Mouse (Mus musculus) heart, adult 2 months (tissue): Measurements from ENCODE around the gene Ndufs1. TPM values are rescaled to one million over a fixed set of nuclear protein-coding genes. Genes with fewer than 3 reads are reported as not detected.

Experiments
- DNase-seq, 2 experiments: peaks; one replicate each; pipeline ENCODE4 v3.0.0; 2021
- H3K27ac ChIP-seq: fragments of 200-600 bp; 2 replicates; pipeline ENCODE4 v1.8.1; 2022
- H3K27me3 ChIP-seq: fragments of 200-500 bp; 2 replicates; pipeline ENCODE4 v1.6.1; 2012; ENCODE audit warnings: mild to moderate bottlenecking, low read length, inconsistent platforms, mixed read lengths; ENCODE audit not compliant: control insufficient read depth, insufficient read depth
- H3K36me3 ChIP-seq: fragments of 200-500 bp; 2 replicates; pipeline ENCODE4 v1.6.1; 2012; ENCODE audit warnings: low read length, inconsistent platforms; ENCODE audit not compliant: control insufficient read depth, insufficient read depth
- H3K4me1 ChIP-seq: fragments of 200-500 bp; 2 replicates; pipeline ENCODE4 v1.6.1; 2011; ENCODE audit warnings: low read length; ENCODE audit not compliant: control insufficient read depth, insufficient read depth
- H3K4me3 ChIP-seq: fragments of 200-600 bp; 2 replicates; pipeline ENCODE4 v1.8.1; 2022
- H3K79me2 ChIP-seq: fragments of 200-500 bp; replicated peaks from 2 replicates; pipeline ENCODE4 v1.6.1; 2012; ENCODE audit warnings: mild to moderate bottlenecking, inconsistent platforms, low read length, moderate library complexity, mixed read lengths; ENCODE audit not compliant: control insufficient read depth, insufficient read depth
- H3K9ac ChIP-seq: fragments of 200-500 bp; 2 replicates; pipeline ENCODE4 v1.6.1; 2012; ENCODE audit warnings: low read depth, mild to moderate bottlenecking, control low read depth, inconsistent platforms, low read length, mixed read lengths
- CTCF ChIP-seq: fragments of 200-600 bp; IDR thresholded peaks from 2 replicates; pipeline ENCODE4 v1.8.1; 2022; ENCODE audit warnings: antibody characterized with exemption, mild to moderate bottlenecking, moderate library complexity
- EP300 ChIP-seq: fragments of 200-500 bp; IDR thresholded peaks from 2 replicates; pipeline ENCODE4 v1.6.1; 2011; ENCODE audit warnings: low read depth, low read length, control low read depth; ENCODE audit not compliant: insufficient read depth
- POLR2A ChIP-seq: fragments of 200-500 bp; IDR thresholded peaks from 2 replicates; pipeline ENCODE4 v1.6.1; 2011; ENCODE audit warnings: mild to moderate bottlenecking, low read depth, low read length, control low read depth; ENCODE audit not compliant: insufficient read depth
- WGBS: fragments of 180-500 bp; shearing (Covaris S2); methylation state at CpG from one replicate; pipeline ENCODE4 v1.1.7; 2018; 5-methylcytosine and 5-hydroxymethylcytosine counted together
- intact Hi-C: fragments of 180-260 bp; cut with DNase I; formaldehyde crosslinking; loops from one replicate; pipeline ENCODE4 v1.15.1; 2025
- polyA plus RNA-seq: library from polyadenylated mRNA; depleted of rRNA; stranded (reverse); fragments of >200 nt; gene quantifications from 2 replicates; pipeline ENCODE4 v1.2.3, GENCODE M21; 2012
- total RNA-seq, 2 experiments: library from RNA; stranded (reverse); gene quantifications; 2 replicates each; pipeline ENCODE4 v1.2.3; 2021

Gene Ndufs1
- total and polyA plus RNA-seq, 3 experiments = 295 to 840 (median 746) TPM

- TF ChIP-seq POLR2A (no peak), CTCF (no peak), EP300 (no peak)
- peak overlapping the region; percentile 62 for H3K27ac ChIP-seq
- H3K36me3 ChIP-seq = no peaks in the 10 kb centered on the region
- peak overlapping the region; percentile 6; the same call in 1 of the 2 replicates for H3K9ac ChIP-seq
- no peaks in the 10 kb centered on the region for H3K79me2 ChIP-seq
- H3K27me3 ChIP-seq = 0 out of 2 replicates have a peak, but pooled peaks cover 2% of the 10 kb centered on the region
- no peak overlapping the region; the same call in 1 of the 2 replicates for H3K4me3 ChIP-seq
- DNase-seq = no peak
- intact Hi-C loops = no loop called here
- WGBS = 37% methylated on average over 22 of the region's 22 CpGs
- H3K4me1 ChIP-seq = peaks cover 2% of the 10 kb centered on the region; the same call in 1 of the 2 replicates
These were observed 37.0 kb upstream of the Ndufs1 start for GRCm38 (mm10) chr1:63213478-63214270.

GRCm38 (mm10) chr1:63209861-63210529 is 33.4 kb upstream of the Ndufs1 start:
- Histone ChIP-seq H3K27me3 (0 out of 2 replicates have a peak, but pooled peaks cover 2% of the 10 kb centered on the region), H3K4me3 (no peak overlapping the region)

GRCm38 (mm10) chr1:63207607-63208006 is 31.0 kb upstream of the Ndufs1 start:
- Histone ChIP-seq H3K4me1 (peaks cover 1% of the 10 kb centered on the region; the same call in 1 of the 2 replicates), H3K27me3 (no peaks in the 10 kb centered on the region), H3K9ac (no peak overlapping the region), H3K36me3 (no peaks in the 10 kb centered on the region), H3K79me2 (no peaks in the 10 kb centered on the region), H3K27ac (no peak overlapping the region), H3K4me3 (no peak overlapping the region)
- intact Hi-C loops = no loop called here
- DNase-seq = no peak
- TF ChIP-seq POLR2A (no peak), CTCF (no peak), EP300 (no peak)
- WGBS = 78% methylated on average over 3 of the region's 3 CpGs

More at GRCm38 (mm10) chr1:63209861-63210529, 33.4 kb upstream of the Ndufs1 start:
- Histone ChIP-seq H3K36me3 (no peaks in the 10 kb centered on the region), H3K9ac (no peak overlapping the region), H3K4me1 (peaks cover 2% of the 10 kb centered on the region; the same call in 1 of the 2 replicates), H3K27ac (no peak overlapping the region), H3K79me2 (no peaks in the 10 kb centered on the region)
- no peak for TF ChIP-seq CTCF
- WGBS = 34% methylated on average over 6 of the region's 6 CpGs
- peak in 1 of 2 experiments; percentile 8 for DNase-seq
- intact Hi-C loops = no loop called here

GRCm38 (mm10) chr1:63204660-63205394 is 28.2 kb upstream of the Ndufs1 start:
- 46% methylated on average over 7 of the region's 7 CpGs for WGBS
- Histone ChIP-seq H3K27me3 (no peaks in the 10 kb centered on the region), H3K36me3 (no peaks in the 10 kb centered on the region), H3K79me2 (no peaks in the 10 kb centered on the region), H3K4me3 (no peak overlapping the region), H3K9ac (no peak overlapping the region), H3K27ac (no peak overlapping the region), H3K4me1 (peaks cover under 1% of the 10 kb centered on the region; the same call in 1 of the 2 replicates)
- TF ChIP-seq CTCF (no peak), EP300 (no peak), POLR2A (no peak)
- no peak for DNase-seq
- intact Hi-C loops = no loop called here

GRCm38 (mm10) chr1:63203950-63204659 is 27.5 kb upstream of the Ndufs1 start:
- Histone ChIP-seq H3K27ac (no peak overlapping the region), H3K79me2 (no peaks in the 10 kb centered on the region), H3K36me3 (no peaks in the 10 kb centered on the region), H3K27me3 (no peaks in the 10 kb centered on the region), H3K4me1 (no peaks in the 10 kb centered on the region), H3K9ac (no peak overlapping the region), H3K4me3 (no peak overlapping the region)
- WGBS = 48% methylated on average over 7 of the region's 7 CpGs
- peak in 1 of 2 experiments; percentile 3 for DNase-seq
- intact Hi-C loops = no loop called here
- TF ChIP-seq CTCF = no peak
- TF ChIP-seq POLR2A = no peak
- TF ChIP-seq EP300 = no peak
